Mouse (Mus musculus): ENCODE results near the gene Smpd2. TPM values are rescaled to one million over a fixed set of nuclear protein-coding genes. Genes with fewer than 3 reads are reported as not detected.
A peak's percentile ranks its signal among the peaks of the same experiment; 100 is the strongest.

The Smpd2 gene
- polyA plus RNA-seq, 1 experiment from 2014 or later = 28.4 TPM

GRCm38 (mm10) chr10:41472962-41473481, 17.1 kb downstream of the Smpd2 start:
- Histone ChIP-seq H3K36me3 (peaks cover 10% of the 10 kb centered on the region; the same call in 1 of the 2 replicates), H3K9ac (no peak overlapping the region), H3K9me3 (no peaks in the 10 kb centered on the region), H3K4me3 (no peak overlapping the region), H3K27me3 (no peaks in the 10 kb centered on the region), H3K4me1 (replicated peaks) (peaks cover 30% of the 10 kb centered on the region), H3K27ac (replicated peaks) (no peak overlapping the region), H3K4me2 (no peak overlapping the region)
- ATAC-seq (ENCODE audit: low read depth) = no peak
- WGBS = 71% methylated on average over 5 of the region's 5 CpGs

- H3K9ac ChIP-seq = no peak overlapping the region
- peaks cover 25% of the 10 kb centered on the region for H3K4me1 ChIP-seq (replicated peaks)
- no peak overlapping the region for H3K27ac ChIP-seq (replicated peaks)
- no peak for ATAC-seq (ENCODE audit: low read depth)
- H3K27me3 ChIP-seq = no peaks in the 10 kb centered on the region
- H3K4me2 ChIP-seq = no peak overlapping the region
- H3K4me3 ChIP-seq = no peak overlapping the region
- H3K36me3 ChIP-seq = peaks cover 11% of the 10 kb centered on the region; the same call in 1 of the 2 replicates
- no peaks in the 10 kb centered on the region for H3K9me3 ChIP-seq
Measured at GRCm38 (mm10) chr10:41472534-41472933, 17.6 kb downstream of the Smpd2 start.

GRCm38 (mm10) chr10:41470693-41471092, 19.5 kb downstream of the Smpd2 start:
- Histone ChIP-seq H3K36me3 (peaks cover 20% of the 10 kb centered on the region), H3K4me3 (no peak overlapping the region), H3K4me2 (no peak overlapping the region), H3K9ac (no peak overlapping the region), H3K27me3 (no peaks in the 10 kb centered on the region), H3K27ac (replicated peaks) (no peak overlapping the region), H3K4me1 (replicated peaks) (peaks cover 7% of the 10 kb centered on the region), H3K9me3 (no peaks in the 10 kb centered on the region)
- no peak for ATAC-seq (ENCODE audit: low read depth)
- WGBS = 89% methylated on average over 3 of the region's 3 CpGs

GRCm38 (mm10) chr10:41467325-41467724, 22.8 kb downstream of the Smpd2 start:
- ATAC-seq (ENCODE audit: low read depth) = peak; percentile 50; the same call in 1 of the 2 replicates
- 16% methylated on average over 6 of the region's 6 CpGs for WGBS
- H3K9ac ChIP-seq = no peak overlapping the region
- H3K4me3 ChIP-seq = no peak overlapping the region
- H3K27me3 ChIP-seq = no peaks in the 10 kb centered on the region
- no peaks in the 10 kb centered on the region for H3K4me1 ChIP-seq (replicated peaks)
- H3K4me2 ChIP-seq = no peak overlapping the region
- H3K27ac ChIP-seq (replicated peaks) = no peak overlapping the region
- H3K9me3 ChIP-seq = no peaks in the 10 kb centered on the region
- H3K36me3 ChIP-seq = peaks cover 41% of the 10 kb centered on the region

- Histone ChIP-seq H3K36me3 (peaks cover 58% of the 10 kb centered on the region), H3K4me3 (no peak overlapping the region)
- 35% methylated on average over 15 of the region's 15 CpGs for WGBS
Measured at GRCm38 (mm10) chr10:41464401-41464955, 25.7 kb downstream of the Smpd2 start.

GRCm38 (mm10) chr10:41461057-41461722, 29.0 kb downstream of the Smpd2 start:
- peaks cover 66% of the 10 kb centered on the region for H3K36me3 ChIP-seq

More at GRCm38 (mm10) chr10:41464401-41464955, 25.7 kb downstream of the Smpd2 start:
- ATAC-seq (ENCODE audit: low read depth) = no peak
- Histone ChIP-seq H3K4me2 (no peak overlapping the region), H3K9ac (peak overlapping the region; percentile 5; the same call in 1 of the 2 replicates), H3K27ac (replicated peaks) (no peak overlapping the region), H3K27me3 (no peaks in the 10 kb centered on the region), H3K4me1 (replicated peaks) (peaks cover 14% of the 10 kb centered on the region; the same call in 1 of the 2 replicates), H3K9me3 (no peaks in the 10 kb centered on the region)

GRCm38 (mm10) chr10:41460501-41460900, 29.7 kb downstream of the Smpd2 start:
- Histone ChIP-seq H3K27me3 (no peaks in the 10 kb centered on the region), H3K4me2 (no peak overlapping the region), H3K4me1 (replicated peaks) (peaks cover 14% of the 10 kb centered on the region; the same call in 1 of the 2 replicates), H3K9ac (no peak overlapping the region), H3K9me3 (no peaks in the 10 kb centered on the region), H3K36me3 (peaks cover 69% of the 10 kb centered on the region), H3K4me3 (no peak overlapping the region), H3K27ac (replicated peaks) (no peak overlapping the region)
- WGBS = 25% methylated on average over 2 of the region's 2 CpGs
- peak; percentile 19; the same call in 1 of the 2 replicates for ATAC-seq (ENCODE audit: low read depth)

More at GRCm38 (mm10) chr10:41461057-41461722, 29.0 kb downstream of the Smpd2 start:
- Histone ChIP-seq H3K9me3 (no peaks in the 10 kb centered on the region), H3K9ac (0 out of 2 replicates have a peak overlapping the region, but pooled peaks have one; percentile 13), H3K27me3 (no peaks in the 10 kb centered on the region), H3K4me2 (no peak overlapping the region), H3K27ac (replicated peaks) (no peak overlapping the region), H3K4me3 (no peak overlapping the region), H3K4me1 (replicated peaks) (peaks cover 14% of the 10 kb centered on the region; the same call in 1 of the 2 replicates)
- 82% methylated on average over 3 of the region's 3 CpGs for WGBS
- peak; percentile 50; the same call in 1 of the 2 replicates for ATAC-seq (ENCODE audit: low read depth)

- Histone ChIP-seq H3K27ac (replicated peaks) (no peak overlapping the region), H3K4me3 (no peak overlapping the region), H3K9me3 (no peaks in the 10 kb centered on the region), H3K4me2 (no peak overlapping the region), H3K27me3 (no peaks in the 10 kb centered on the region), H3K36me3 (peaks cover 72% of the 10 kb centered on the region), H3K9ac (no peak overlapping the region), H3K4me1 (replicated peaks) (peaks cover 14% of the 10 kb centered on the region; the same call in 1 of the 2 replicates)
- ATAC-seq (ENCODE audit: low read depth) = no peak
- WGBS = 72% methylated on average over 4 of the region's 4 CpGs
Measured at GRCm38 (mm10) chr10:41459990-41460389, 30.2 kb downstream of the Smpd2 start.

GRCm38 (mm10) chr10:41452791-41453190, 37.4 kb downstream of the Smpd2 start:
- Histone ChIP-seq H3K9ac (no peak overlapping the region), H3K4me3 (no peak overlapping the region), H3K9me3 (no peaks in the 10 kb centered on the region), H3K27ac (replicated peaks) (no peak overlapping the region), H3K36me3 (peaks cover 54% of the 10 kb centered on the region), H3K4me2 (no peak overlapping the region), H3K27me3 (no peaks in the 10 kb centered on the region), H3K4me1 (replicated peaks) (peaks cover 39% of the 10 kb centered on the region)
- WGBS = 92% methylated on average over 3 of the region's 3 CpGs
- no peak for ATAC-seq (ENCODE audit: low read depth)

GRCm38 (mm10) chr10:41451656-41452055, 38.5 kb downstream of the Smpd2 start:
- Histone ChIP-seq H3K27me3 (no peaks in the 10 kb centered on the region), H3K9me3 (no peaks in the 10 kb centered on the region), H3K4me2 (peak overlapping the region; percentile 78; the same call in 1 of the 2 replicates), H3K4me3 (peak overlapping the region; percentile 94; the same call in 1 of the 2 replicates), H3K9ac (no peak overlapping the region), H3K27ac (replicated peaks) (no peak overlapping the region), H3K4me1 (replicated peaks) (peaks cover 39% of the 10 kb centered on the region), H3K36me3 (peaks cover 48% of the 10 kb centered on the region)
- 96% methylated on average over 9 of the region's 9 CpGs for WGBS
- ATAC-seq (ENCODE audit: low read depth) = no peak

GRCm38 (mm10) chr10:41450780-41451522, 39.2 kb downstream of the Smpd2 start:
- ATAC-seq (ENCODE audit: low read depth) = peak; percentile 24

More at GRCm38 (mm10) chr10:41450780-41451522, 39.2 kb downstream of the Smpd2 start:
- H3K9me3 ChIP-seq = no peaks in the 10 kb centered on the region
- peaks cover 39% of the 10 kb centered on the region for H3K4me1 ChIP-seq (replicated peaks)
- H3K4me3 ChIP-seq = peak overlapping the region; percentile 94
- peak overlapping the region; percentile 78 for H3K4me2 ChIP-seq
- H3K36me3 ChIP-seq = peaks cover 41% of the 10 kb centered on the region
- H3K9ac ChIP-seq = peak overlapping the region; percentile 85
- no peaks in the 10 kb centered on the region for H3K27me3 ChIP-seq
- WGBS = 55% methylated on average over 18 of the region's 18 CpGs
- H3K27ac ChIP-seq (replicated peaks) = peak overlapping the region; percentile 89; the same call in 1 of the 2 replicates

Data from neural tube, embryonic 13.5 days (tissue).